Mouse (Mus musculus) Patski (cell line): ENCODE data around the gene 1700001J03Rik. TPM values are rescaled to one million over a fixed set of nuclear protein-coding genes. Genes with fewer than 3 reads are reported as not detected.
"Not testable (repeated sequence)": the region's sequence is repeated elsewhere in the genome, so short reads cannot be mapped to it uniquely, and the experiment has no call there.

ENCODE experiments used
- ATAC-seq: fragments of 100-300 bp; one replicate; pipeline ENCODE4 v1.8.0; 2021
- CTCF ChIA-PET: fragments of 350-600 bp; sonication (Branson Sonifier 250); formaldehyde crosslinking; loops from one replicate; lab custom pipeline; 2022; ENCODE audit warnings: inconsistent platforms; lab: Charles Lee
- POLR2A ChIA-PET: fragments of 350-600 bp; sonication (Branson Sonifier 250); formaldehyde crosslinking; loops from one replicate; lab custom pipeline; 2022; ENCODE audit warnings: antibody characterized with exemption, inconsistent platforms; lab: Charles Lee
- DNase-seq: peaks from one replicate; pipeline ENCODE4 v3.0.0-alpha.2; 2011; ENCODE audit warnings: low read depth, low spot score
- H3K27me3 ChIP-seq: fragments of 371-371 bp; one replicate; pipeline ENCODE4 v1.5.1; 2021
- CTCF ChIP-seq: fragments of 100-300 bp; IDR thresholded peaks from one replicate; pipeline ENCODE4 v1.5.1; 2021
- in situ Hi-C: fragments of 300-500 bp; cut with MboI; formaldehyde crosslinking; loops from 3 replicates; pipeline ENCODE4 v1.11.1; 2018; ENCODE audit warnings: low pct_unique_long_range_greater_than_20kb, mixed read lengths
- polyA plus RNA-seq: library from polyadenylated mRNA; unstranded; gene quantifications from one replicate; pipeline ENCODE4 v1.2.3, GENCODE M21; 2021

1700001J03Rik gene
- not detected for polyA plus RNA-seq

GRCm38 (mm10) chr5:146185204-146185603 lies at the start of gene 1700001J03Rik:
TSS of gene 1700001J03Rik (minus strand) at chr5:146185304.
- in situ Hi-C loops: loop anchor here (25.0 kb wide), 1 partner anchor 277 kb away; no protein-coding TSS in a partner anchor
- H3K27me3 ChIP-seq, ATAC-seq, DNase-seq, POLR2A ChIA-PET, CTCF ChIA-PET: not testable (repeated sequence)

GRCm38 (mm10) chr5:146234336-146234735 lies 49.2 kb upstream of the 1700001J03Rik start:
- POLR2A ChIA-PET: interaction anchor here (0.6 kb wide), 1 partner anchor 22 kb away, joined by 4 read pairs; no protein-coding TSS in a partner anchor
- CTCF ChIA-PET: interaction anchor here (1.2 kb wide), 1 partner anchor 10 kb away, joined by 3 read pairs; no protein-coding TSS in a partner anchor
- TF ChIP-seq CTCF: no peak
- H3K27me3 ChIP-seq: no peaks in the 10 kb centered on the region
- no peak for ATAC-seq
- in situ Hi-C loops: no loop called here
- DNase-seq: no peak

GRCm38 (mm10) chr5:146232816-146233215 lies 47.7 kb upstream of the 1700001J03Rik start:
- H3K27me3 ChIP-seq: no peaks in the 10 kb centered on the region
- ChIA-PET POLR2A (interaction anchor here (0.8 to 1.5 kb wide), 3 partner anchors 33 to 67 kb away, joined by 3 read pairs; no protein-coding TSS in a partner anchor), CTCF (interaction anchor here (1.5 to 2.0 kb wide), 2 partner anchors 10 to 17 kb away, joined by 3 to 6 read pairs; no protein-coding TSS in a partner anchor)
- in situ Hi-C loops: no loop called here
- TF ChIP-seq CTCF: no peak
- DNase-seq (no peak), ATAC-seq (no peak)

GRCm38 (mm10) chr5:146232056-146232675 lies 47.1 kb upstream of the 1700001J03Rik start:
- ChIA-PET CTCF (interaction anchor here (1.5 to 2.0 kb wide), 2 partner anchors 10 to 18 kb away, joined by 3 to 6 read pairs; no protein-coding TSS in a partner anchor), POLR2A (interaction anchor here (0.8 to 1.5 kb wide), 4 partner anchors 34 to 69 kb away, joined by 3 read pairs; no protein-coding TSS in a partner anchor)
- DNase-seq: no peak
- ATAC-seq: no peak
- in situ Hi-C loops: no loop called here
- TF ChIP-seq CTCF: no peak
- no peaks in the 10 kb centered on the region for H3K27me3 ChIP-seq

DNA sequence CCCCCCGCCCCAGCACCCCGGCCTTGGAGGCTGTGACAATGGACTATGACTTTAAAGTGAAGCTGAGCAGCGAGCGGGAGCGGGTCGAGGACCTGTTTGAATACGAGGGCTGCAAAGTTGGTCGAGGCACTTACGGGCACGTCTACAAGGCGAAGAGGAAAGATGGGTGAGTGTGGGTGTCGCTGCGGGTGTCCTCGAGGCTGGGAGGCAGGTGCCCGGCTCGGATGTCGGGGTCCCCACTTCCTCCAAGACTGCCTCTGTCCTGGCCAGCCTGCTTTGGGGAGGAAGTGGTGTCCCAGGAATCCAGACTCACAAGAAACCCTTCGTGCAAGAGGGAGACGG lies 46.5 kb upstream of the 1700001J03Rik start:
- POLR2A ChIA-PET: interaction anchor here (0.9 to 1.7 kb wide), 3 partner anchors 11 to 70 kb away, joined by 3 to 6 read pairs (median 3); no protein-coding TSS in a partner anchor

GRCm38 (mm10) chr5:146230864-146231654 lies 46.0 kb upstream of the 1700001J03Rik start, which contains the start of gene Cdk8:
TSS of gene Cdk8 (plus strand) at chr5:146231230.
- H3K27me3 ChIP-seq: no peaks in the 10 kb centered on the region
- ATAC-seq (peak; percentile 93), DNase-seq (peak; percentile 89)
- CTCF ChIA-PET: no interaction called here
- no peak for TF ChIP-seq CTCF
- in situ Hi-C loops: no loop called here
- POLR2A ChIA-PET: interaction anchor here (0.9 to 1.7 kb wide), 5 partner anchors 9 to 70 kb away, joined by 3 to 10 read pairs (median 3); partner anchors contain the start of gene Rnf6

More for the DNA sequence above, 46.5 kb upstream of the 1700001J03Rik start:
- ATAC-seq (peak; percentile 27), DNase-seq (no peak)
- in situ Hi-C loops: no loop called here
- CTCF ChIA-PET: interaction anchor here (2.0 kb wide), 1 partner anchor 9 kb away, joined by 6 read pairs; no protein-coding TSS in a partner anchor
- no peak for TF ChIP-seq CTCF
- no peaks in the 10 kb centered on the region for H3K27me3 ChIP-seq

- ChIA-PET CTCF (no interaction called here), POLR2A (interaction anchor here (0.9 to 1.7 kb wide), 3 partner anchors 8 to 12 kb away, joined by 3 to 10 read pairs (median 6); partner anchors contain the start of gene Rnf6)
- H3K27me3 ChIP-seq: no peaks in the 10 kb centered on the region
- DNase-seq (no peak), ATAC-seq (no peak)
- in situ Hi-C loops: no loop called here
- no peak for TF ChIP-seq CTCF
Measured at GRCm38 (mm10) chr5:146229869-146230650, 45.0 kb upstream of the 1700001J03Rik start.

DNA sequence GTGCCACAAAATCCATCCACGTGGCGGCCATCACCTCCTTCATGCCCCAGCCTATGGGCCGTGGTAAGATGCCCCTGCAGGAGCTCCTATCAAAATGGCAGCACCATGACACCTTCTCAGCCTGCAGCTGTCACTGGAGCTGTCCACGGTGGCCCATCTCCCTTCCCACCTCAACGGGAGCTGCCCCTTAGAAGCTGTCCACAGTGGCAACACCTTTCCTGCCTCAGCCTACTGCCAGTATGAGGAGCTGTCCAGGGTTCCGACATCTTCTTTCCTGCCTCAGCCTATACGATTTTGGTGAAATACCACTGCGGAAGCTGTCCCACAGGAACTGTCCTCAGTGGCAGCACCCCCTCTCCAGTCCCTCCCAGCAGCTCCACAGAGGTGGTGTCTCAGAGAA lies 42.4 kb upstream of the 1700001J03Rik start:
- POLR2A ChIA-PET: interaction anchor here (1.1 kb wide), 1 partner anchor 9 kb away, joined by 3 read pairs; no protein-coding TSS in a partner anchor
- CTCF ChIA-PET: interaction anchor here (0.7 to 1.1 kb wide), 2 partner anchors 24 to 36 kb away, joined by 3 read pairs; no protein-coding TSS in a partner anchor
- H3K27me3 ChIP-seq: no peaks in the 10 kb centered on the region
- no peak for DNase-seq
- TF ChIP-seq CTCF: no peak
- no peak for ATAC-seq
- in situ Hi-C loops: no loop called here

- in situ Hi-C loops: no loop called here
- ATAC-seq: no peak
- CTCF ChIA-PET: no interaction called here
Measured at GRCm38 (mm10) chr5:146223786-146224185, 38.7 kb upstream of the 1700001J03Rik start.

More at GRCm38 (mm10) chr5:146223786-146224185, 38.7 kb upstream of the 1700001J03Rik start:
- TF ChIP-seq CTCF: no peak
- no peaks in the 10 kb centered on the region for H3K27me3 ChIP-seq
- POLR2A ChIA-PET: interaction anchor here (0.5 kb wide), 1 partner anchor 199 kb away, joined by 3 read pairs; no protein-coding TSS in a partner anchor
- no peak for DNase-seq
